15 mouse cellular contexts compared by ENCODE assay signal in the genomic region with DNA sequence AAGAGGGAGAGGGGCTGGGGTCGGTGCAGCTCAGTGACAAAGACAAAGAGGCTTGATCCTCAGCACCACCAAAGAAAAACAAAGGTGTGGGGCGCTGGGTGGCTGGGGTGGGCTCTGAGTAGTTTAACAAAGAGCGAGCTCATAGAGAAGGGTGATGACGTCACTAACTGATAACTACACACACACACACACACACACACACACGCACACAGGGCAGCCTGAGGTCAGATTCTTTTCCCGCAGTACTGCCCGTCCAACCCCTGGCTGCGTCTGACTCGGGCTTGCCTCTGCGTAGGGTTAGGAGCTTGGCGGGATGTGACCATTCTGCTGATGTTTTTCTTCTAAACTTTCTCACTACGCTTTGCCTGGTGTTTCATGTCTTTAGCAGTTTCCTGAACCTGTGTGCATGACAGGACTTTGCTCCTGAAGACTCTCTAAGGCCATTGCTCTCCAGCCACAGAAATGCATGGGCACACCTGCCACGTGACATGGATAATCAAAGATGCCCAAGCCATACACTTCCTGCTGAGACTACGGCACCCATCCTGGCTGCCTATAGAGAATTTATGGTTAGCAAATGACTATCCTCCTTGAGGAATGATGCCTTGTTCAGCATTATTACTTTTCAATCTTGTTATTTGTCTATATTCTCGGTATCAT.
"Had no signal": no experiment of that assay in that cellular context is flagged by ENCODE, and none has a peak within 500 bp of the region (broad histone marks: within the 10 kb centered on the region; RNA-seq: fewer than 3 reads in every experiment).

No protein-coding gene starts in this region.

- H3K4me1 ChIP-seq: liver, embryonic 12.5 days; midbrain, embryonic 12.5 days; neural tube, embryonic 13.5 days had no signal

- DNase-seq: kidney, adult 11 months; kidney, adult 9 months; lung, embryonic 14.5 days; lung, postnatal 14 days; retina, postnatal 1 day; right cerebral cortex, postnatal 4 days; thymus, adult 2 months; thymus, postnatal 25 days had no signal

- H3K36me3 ChIP-seq: limb, embryonic 10.5 days; liver, embryonic 12.5 days; midbrain, embryonic 12.5 days; neural tube, embryonic 13.5 days had no signal

- ATAC-seq: liver, embryonic 12.5 days; midbrain, embryonic 16.5 days had no signal

- H3K9ac ChIP-seq: liver, embryonic 12.5 days; lung, embryonic 14.5 days; midbrain, embryonic 12.5 days; neural tube, embryonic 13.5 days had no signal

- H3K27ac ChIP-seq: kidney, postnatal 0 days; left cerebral cortex, adult 2 months; limb, embryonic 10.5 days; liver, embryonic 12.5 days; midbrain, embryonic 12.5 days; neural tube, embryonic 13.5 days had no signal

- H3K4me2 ChIP-seq: liver, embryonic 12.5 days; lung, embryonic 14.5 days; midbrain, embryonic 12.5 days; neural tube, embryonic 13.5 days had no signal

- H3K4me3 ChIP-seq: left cerebral cortex, adult 2 months; limb, embryonic 10.5 days; liver, embryonic 12.5 days; midbrain, embryonic 12.5 days; neural tube, embryonic 13.5 days had no signal

- H3K9me3 ChIP-seq: limb, embryonic 10.5 days; liver, embryonic 12.5 days; midbrain, embryonic 12.5 days; neural tube, embryonic 13.5 days had no signal

- H3K27me3 ChIP-seq: midbrain, embryonic 12.5 days; neural tube, embryonic 13.5 days had no signal
